Mouse (Mus musculus) G1E (cell line): ENCODE data around the gene Cds2. TPM values are rescaled to one million over a fixed set of nuclear protein-coding genes. Genes with fewer than 3 reads are reported as not detected.

Source experiments
- ATAC-seq: 2 replicates; pipeline ENCODE4 v1.8.0; 2016; ENCODE audit warnings: mild to moderate bottlenecking; ENCODE audit not compliant: insufficient number of reproducible peaks, poor library complexity, low FRiP score, severe bottlenecking; ENCODE audit errors: extremely low read depth
- DNase-seq: peaks from one replicate; pipeline ENCODE4 v3.0.0; 2012; ENCODE audit warnings: low spot score
- H3K27me3 ChIP-seq: 2 replicates; pipeline ENCODE4 v1.6.1; 2012; ENCODE audit warnings: mild to moderate bottlenecking, low read length, inconsistent platforms; ENCODE audit not compliant: insufficient read depth
- H3K36me3 ChIP-seq: replicated peaks from 2 replicates; pipeline ENCODE3; 2012; ENCODE audit warnings: mild to moderate bottlenecking, inconsistent platforms
- H3K4me1 ChIP-seq: 2 replicates; pipeline ENCODE4 v1.6.1; 2012; ENCODE audit warnings: low read depth, low read length, inconsistent platforms, mixed read lengths; ENCODE audit not compliant: insufficient read depth
- H3K4me3 ChIP-seq: 2 replicates; pipeline ENCODE4 v1.5.1; 2012; ENCODE audit warnings: low read depth, mild to moderate bottlenecking, inconsistent platforms, low read length, moderate library complexity, mixed read lengths
- H3K9me3 ChIP-seq: replicated peaks from 2 replicates; pipeline ENCODE4 v1.6.1; 2012; ENCODE audit warnings: inconsistent platforms
- CTCF ChIP-seq: IDR thresholded peaks from 2 replicates; pipeline ENCODE4 v1.5.1; 2012; ENCODE audit warnings: low read depth, low read length, inconsistent platforms, mixed read lengths
- GATA1 ChIP-seq: IDR thresholded peaks from 2 replicates; pipeline ENCODE4 v1.6.1; 2012; ENCODE audit warnings: borderline replicate concordance, low read length, inconsistent platforms, mixed read lengths
- GATA2 ChIP-seq: IDR thresholded peaks from 2 replicates; pipeline ENCODE4 v1.6.1; 2012; ENCODE audit warnings: low read depth, low read length, inconsistent platforms, borderline replicate concordance
- POLR2AphosphoS5 ChIP-seq: IDR thresholded peaks from 2 replicates; pipeline ENCODE4 v1.6.1; 2012; ENCODE audit warnings: low read depth, low read length, inconsistent platforms; ENCODE audit not compliant: insufficient replicate concordance
- TAL1 ChIP-seq: conservative IDR thresholded peaks from 2 replicates; pipeline ENCODE4 v1.6.1; 2012; ENCODE audit warnings: low read depth, low read length, inconsistent platforms, mixed read lengths
- polyA plus RNA-seq: library from polyadenylated mRNA; stranded (reverse); fragments of >175 nt; gene quantifications from 2 replicates; pipeline ENCODE4 v1.2.3, GENCODE M21; 2012
- total RNA-seq, 2 experiments: library from RNA; stranded (forward) in 1 of 2; stranded (reverse) in 1 of 2; fragments of 200-1000 nt in 1 of 2; fragments of >200 nt in 1 of 2; fragmentation: Nextera tagmentation in 1 of 2; gene quantifications; 2 replicates each; pipeline ENCODE4 v1.2.3; 2014 to 2017

Gene Cds2
- total and polyA plus RNA-seq, 3 experiments: 8.6 to 26.6 (median 17.6) TPM

GRCm38 (mm10) chr2:132275527-132275926 lies 12.6 kb downstream of the Cds2 start:
- DNase-seq: no peak
- Histone ChIP-seq H3K4me1 (no peaks in the 10 kb centered on the region; the same call in 1 of the 2 replicates), H3K9me3 (no peaks in the 10 kb centered on the region), H3K4me3 (no peak overlapping the region), H3K36me3 (peaks cover 39% of the 10 kb centered on the region), H3K27me3 (no peaks in the 10 kb centered on the region)
- ATAC-seq: no peak
- TF ChIP-seq CTCF (no peak), GATA2 (no peak), TAL1 (no peak), POLR2AphosphoS5 (no peak), GATA1 (no peak)

GRCm38 (mm10) chr2:132276249-132276648 lies 13.3 kb downstream of the Cds2 start:
- no peak overlapping the region for H3K4me3 ChIP-seq
- no peaks in the 10 kb centered on the region for H3K4me1 ChIP-seq
- H3K9me3 ChIP-seq: no peaks in the 10 kb centered on the region
- H3K36me3 ChIP-seq: peaks cover 42% of the 10 kb centered on the region
- TF ChIP-seq TAL1: no peak
- TF ChIP-seq GATA2: no peak
- TF ChIP-seq POLR2AphosphoS5: no peak
- H3K27me3 ChIP-seq: no peaks in the 10 kb centered on the region
- ATAC-seq (no peak), DNase-seq (no peak)

- ATAC-seq (no peak), DNase-seq (no peak)
- Histone ChIP-seq H3K4me3 (no peak overlapping the region), H3K36me3 (peaks cover 53% of the 10 kb centered on the region), H3K27me3 (no peaks in the 10 kb centered on the region), H3K4me1 (peaks cover 5% of the 10 kb centered on the region; the same call in 1 of the 2 replicates), H3K9me3 (no peaks in the 10 kb centered on the region)
- TF ChIP-seq POLR2AphosphoS5 (no peak), CTCF (no peak), GATA2 (no peak), TAL1 (no peak), GATA1 (no peak)
Observed at GRCm38 (mm10) chr2:132278273-132278853, 15.4 kb downstream of the Cds2 start.

- peaks cover 63% of the 10 kb centered on the region for H3K36me3 ChIP-seq
Observed at GRCm38 (mm10) chr2:132279336-132279882, 16.5 kb downstream of the Cds2 start.

GRCm38 (mm10) chr2:132279978-132280377 lies 17.0 kb downstream of the Cds2 start:
- Histone ChIP-seq H3K36me3 (peaks cover 68% of the 10 kb centered on the region), H3K9me3 (no peaks in the 10 kb centered on the region), H3K27me3 (no peaks in the 10 kb centered on the region), H3K4me3 (no peak overlapping the region), H3K4me1 (peaks cover 5% of the 10 kb centered on the region)
- no peak for DNase-seq
- ATAC-seq: no peak
- TF ChIP-seq TAL1 (no peak), CTCF (no peak), GATA2 (no peak), GATA1 (no peak), POLR2AphosphoS5 (no peak)

More at GRCm38 (mm10) chr2:132279336-132279882, 16.5 kb downstream of the Cds2 start:
- DNase-seq (no peak), ATAC-seq (no peak)
- TF ChIP-seq CTCF (no peak), GATA1 (no peak), POLR2AphosphoS5 (no peak), TAL1 (no peak), GATA2 (no peak)
- Histone ChIP-seq H3K9me3 (no peaks in the 10 kb centered on the region), H3K4me3 (no peak overlapping the region), H3K4me1 (peaks cover 5% of the 10 kb centered on the region; the same call in 1 of the 2 replicates), H3K27me3 (no peaks in the 10 kb centered on the region)

GRCm38 (mm10) chr2:132280518-132281120 lies 17.7 kb downstream of the Cds2 start:
- Histone ChIP-seq H3K27me3 (no peaks in the 10 kb centered on the region), H3K36me3 (peaks cover 73% of the 10 kb centered on the region), H3K4me3 (no peak overlapping the region), H3K4me1 (peaks cover 5% of the 10 kb centered on the region), H3K9me3 (no peaks in the 10 kb centered on the region)
- DNase-seq (no peak), ATAC-seq (no peak)
- TF ChIP-seq POLR2AphosphoS5: no peak
- TF ChIP-seq TAL1: no peak
- TF ChIP-seq GATA1: no peak
- TF ChIP-seq CTCF: no peak
- no peak for TF ChIP-seq GATA2
